Mouse (Mus musculus): Measurements from ENCODE around the gene Tubb4b.
A peak's percentile ranks its signal among the peaks of the same experiment; 100 is the strongest.

Gene Tubb4b

DNA sequence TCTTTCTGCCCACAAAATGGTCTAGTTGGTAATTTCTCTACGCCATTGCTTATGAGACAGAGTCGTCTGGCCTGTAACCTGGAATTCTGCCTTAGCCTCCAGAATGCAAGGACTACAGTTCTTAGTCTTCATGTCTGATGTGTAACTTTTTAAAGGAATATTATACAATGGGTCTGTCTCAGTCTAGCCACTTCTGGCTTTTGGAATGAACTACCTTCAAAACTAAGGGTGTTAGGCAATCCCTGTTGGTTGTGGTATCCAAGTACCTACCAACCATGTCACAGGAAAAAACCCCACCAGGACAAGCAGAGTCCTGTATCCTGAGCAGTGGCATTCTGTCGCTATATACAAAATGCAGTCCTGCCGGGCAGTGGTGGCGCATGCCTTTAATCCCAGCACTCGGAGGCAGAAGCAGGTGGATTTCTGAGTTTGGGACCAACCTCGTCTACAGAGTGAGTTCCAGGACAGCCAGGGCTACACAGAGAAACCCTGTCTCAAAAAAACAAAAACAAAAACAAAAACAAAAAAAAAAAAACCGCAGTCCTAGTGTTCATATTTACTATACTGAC lies 1.4 kb upstream of the Tubb4b start:
- no peak for DNase-seq (ENCODE audit: extremely low spot score, low spot score)

DNA sequence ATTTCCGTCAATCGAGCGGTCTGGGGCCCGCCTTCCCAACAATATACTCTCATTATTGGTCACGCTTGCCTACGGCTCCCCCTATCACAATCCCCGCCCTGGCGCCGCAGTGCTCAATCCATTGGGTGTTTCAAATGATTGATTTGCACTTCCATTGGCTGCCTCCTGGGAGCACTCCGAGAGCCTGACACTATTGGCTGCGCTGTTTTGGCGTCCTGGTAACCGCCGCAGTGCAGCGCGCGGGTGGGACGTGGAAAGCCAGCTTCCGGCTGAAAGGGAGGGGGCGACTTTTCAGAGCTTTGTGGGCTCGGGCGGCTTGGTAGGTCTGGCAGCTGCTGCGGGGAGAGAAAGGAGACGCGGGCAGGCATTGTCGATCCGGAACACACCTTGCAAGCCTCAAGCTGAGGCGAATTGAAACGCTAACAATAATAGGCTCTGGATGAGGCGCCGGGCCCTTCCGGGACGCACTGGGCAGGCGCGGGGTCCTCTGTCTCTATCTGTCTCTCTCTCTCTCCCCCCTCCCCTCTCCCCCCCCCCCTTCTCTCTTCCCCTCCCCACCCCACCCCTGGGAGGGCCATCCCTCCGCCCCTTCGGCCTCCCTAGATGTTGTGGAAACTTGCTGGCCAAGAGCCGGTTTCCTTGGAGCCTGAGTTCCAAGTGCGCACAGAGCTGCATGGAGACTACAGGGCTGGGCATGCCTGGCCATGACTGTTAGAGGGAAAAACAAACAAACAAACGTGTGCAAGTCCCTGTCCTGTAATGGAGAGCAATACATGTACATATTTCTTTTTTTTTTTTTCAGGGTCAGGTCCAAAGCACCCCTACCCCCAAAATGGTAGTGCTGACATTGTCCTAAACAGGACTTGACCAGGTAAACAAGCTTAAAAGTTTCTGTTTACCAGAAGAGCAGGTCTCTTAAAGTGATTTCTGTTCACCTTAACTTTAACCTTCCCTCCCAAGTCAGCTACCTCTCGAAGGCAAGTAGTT lies 557 bp upstream of the Tubb4b start:
- DNase-seq (ENCODE audit: extremely low spot score, low spot score), result peak; percentile 96

GRCm38 (mm10) chr2:25223681-25224491 lies 616 bp downstream of the Tubb4b start:
- DNase-seq (ENCODE audit: extremely low spot score, low spot score), result no peak

DNA sequence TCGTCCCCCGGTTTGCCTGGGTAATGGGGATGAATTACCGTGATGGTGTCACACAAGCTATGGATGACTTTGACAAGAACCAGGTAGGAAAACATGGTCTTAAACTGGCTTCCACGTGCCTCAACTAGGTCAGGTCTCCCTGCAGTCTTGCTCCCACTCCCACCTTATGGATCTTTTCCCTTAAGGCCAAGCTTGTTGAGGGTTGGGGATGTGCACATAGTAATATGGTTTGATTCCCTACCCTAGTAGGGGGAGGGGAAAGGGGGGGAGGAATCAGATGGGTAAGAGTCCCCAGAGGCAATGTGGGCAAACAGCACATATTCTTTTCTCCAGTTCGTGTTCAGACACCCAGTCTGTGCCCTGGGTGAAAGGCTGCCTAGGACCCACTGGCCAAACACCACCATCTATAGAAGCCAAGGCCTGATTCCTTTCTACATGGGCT lies 3.1 kb downstream of the Tubb4b start:
- no peak for DNase-seq (ENCODE audit: extremely low spot score, low spot score)

- no peak for DNase-seq (ENCODE audit: extremely low spot score, low spot score)
Observed at GRCm38 (mm10) chr2:25218445-25218844, 6.1 kb downstream of the Tubb4b start, which contains the start of gene Fam166a. Gene Fam166a (plus strand): TSS chr2:25218745.

- no peak for DNase-seq (ENCODE audit: extremely low spot score, low spot score)
Observed at GRCm38 (mm10) chr2:25217666-25218065, 6.8 kb downstream of the Tubb4b start.

GRCm38 (mm10) chr2:25214444-25214843 lies 10.1 kb downstream of the Tubb4b start, which contains the start of gene Stpg3:
Gene Stpg3 (minus strand): TSS chr2:25214637.
- DNase-seq (ENCODE audit: extremely low spot score, low spot score), result no peak

DNA sequence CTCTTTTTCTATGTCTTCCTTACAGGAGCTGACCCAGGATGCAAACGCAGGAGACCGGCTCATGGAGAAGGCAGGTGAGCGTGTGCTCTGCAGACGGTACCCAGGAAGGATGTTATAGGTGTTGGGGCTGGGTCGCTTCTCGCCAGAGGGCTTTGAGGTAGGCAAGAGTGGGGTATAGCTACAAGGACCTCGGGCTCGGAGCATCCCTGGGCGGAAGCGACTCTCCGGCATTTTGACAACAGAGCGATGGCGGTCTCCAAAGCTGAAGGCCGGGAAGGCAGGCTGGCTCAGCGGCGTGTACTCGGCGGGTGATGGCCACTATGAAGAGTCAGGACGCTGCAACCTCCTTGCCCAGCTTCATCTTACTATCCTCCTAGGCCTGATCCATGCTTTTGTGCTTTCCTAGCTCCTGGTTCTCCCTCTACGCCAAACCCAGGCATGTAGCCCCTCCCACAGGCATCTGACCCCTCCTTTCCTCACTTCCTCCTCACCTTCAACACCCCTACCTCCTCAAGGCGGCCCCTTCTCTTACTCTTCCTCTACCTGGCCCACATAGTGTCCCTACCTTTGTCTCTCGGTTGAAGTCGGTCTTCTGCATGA lies 11.1 kb downstream of the Tubb4b start:
- no peak for DNase-seq (ENCODE audit: extremely low spot score, low spot score)

- peak; percentile 96 for DNase-seq (ENCODE audit: extremely low spot score, low spot score)
Observed at GRCm38 (mm10) chr2:25211121-25211670, 13.3 kb downstream of the Tubb4b start, which contains the start of gene Nelfb. Gene Nelfb (minus strand): TSS chr2:25211489.

DNA sequence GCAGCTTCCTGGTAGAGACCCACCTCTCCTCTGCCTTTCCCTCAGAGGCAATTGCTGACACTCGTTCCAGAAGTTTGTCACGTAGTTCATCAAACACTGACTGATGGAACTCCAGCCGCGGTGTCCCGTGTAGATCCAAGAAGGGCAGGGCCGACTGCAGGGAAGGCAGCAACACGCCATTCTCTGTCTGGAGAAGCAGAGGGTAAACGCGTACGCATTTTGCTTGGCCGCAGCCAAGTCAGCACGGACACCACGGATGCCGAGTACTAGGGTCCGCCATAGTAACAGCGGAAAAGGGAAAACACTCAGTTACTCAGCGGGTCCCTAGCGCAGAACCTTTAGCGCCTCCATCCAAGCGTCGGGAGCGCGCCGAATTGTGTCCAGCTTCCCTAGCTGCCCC lies 13.8 kb downstream of the Tubb4b start:
- no peak for DNase-seq (ENCODE audit: extremely low spot score, low spot score)

- DNase-seq (ENCODE audit: extremely low spot score, low spot score), result no peak
Observed at GRCm38 (mm10) chr2:25207593-25207992, 16.9 kb downstream of the Tubb4b start.

GRCm38 (mm10) chr2:25203631-25204214 lies 20.8 kb downstream of the Tubb4b start:
- DNase-seq (ENCODE audit: extremely low spot score, low spot score), result no peak

- DNase-seq (ENCODE audit: extremely low spot score, low spot score), result no peak
Observed at GRCm38 (mm10) chr2:25200631-25201030, 23.9 kb downstream of the Tubb4b start.

GRCm38 (mm10) chr2:25197946-25198345 lies 26.6 kb downstream of the Tubb4b start:
- no peak for DNase-seq (ENCODE audit: extremely low spot score, low spot score)

GRCm38 (mm10) chr2:25197191-25197590 lies 27.3 kb downstream of the Tubb4b start:
- no peak for DNase-seq (ENCODE audit: extremely low spot score, low spot score)

- DNase-seq (ENCODE audit: extremely low spot score, low spot score), result no peak
Observed at GRCm38 (mm10) chr2:25196172-25196954, 28.1 kb downstream of the Tubb4b start, which contains the start of gene Tor4a. Gene Tor4a (minus strand): TSS chr2:25196886.

GRCm38 (mm10) chr2:25195211-25196156 lies 29.0 kb downstream of the Tubb4b start:
- no peak for DNase-seq (ENCODE audit: extremely low spot score, low spot score)

DNA sequence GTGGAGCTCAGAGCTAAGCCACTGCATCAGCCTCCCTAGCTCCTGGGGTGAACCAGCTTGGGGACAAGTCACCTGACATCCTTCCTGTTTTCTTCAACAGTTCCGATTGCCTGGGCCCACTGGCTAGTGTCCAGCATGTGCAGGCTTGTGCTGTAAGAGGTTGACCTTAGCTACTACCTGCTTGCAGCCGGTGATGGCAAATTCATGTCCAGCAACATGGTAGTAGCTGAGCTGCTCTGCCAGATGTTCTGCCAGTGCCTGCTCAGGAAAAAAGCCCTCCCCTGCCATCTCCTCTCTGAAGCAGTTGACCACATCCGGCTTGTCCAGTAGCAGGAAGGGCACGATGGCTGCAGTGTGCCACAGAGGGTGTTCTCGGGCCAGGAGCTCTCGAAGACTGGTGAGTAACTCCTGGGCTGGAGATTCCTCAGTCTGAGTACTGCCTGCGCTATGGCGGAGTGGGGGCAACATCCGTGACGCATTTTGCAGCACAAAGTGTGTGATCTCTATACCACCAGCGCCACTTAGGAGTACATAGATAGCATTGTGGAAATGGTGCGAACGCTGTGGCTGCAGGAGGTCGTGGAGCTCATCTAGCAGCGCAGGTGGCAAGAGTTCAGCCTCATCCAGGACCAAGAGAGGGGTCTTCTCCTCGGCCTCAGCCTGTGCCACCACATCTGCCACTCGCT lies 29.9 kb downstream of the Tubb4b start:
- no peak for DNase-seq (ENCODE audit: extremely low spot score, low spot score)

Data from neural tube, embryonic 10.5 days (tissue).